Mouse (Mus musculus) heart, embryonic 14.5 days (tissue): ENCODE data around the gene Slc12a8. TPM values are rescaled to one million over a fixed set of nuclear protein-coding genes. Genes with fewer than 3 reads are reported as not detected.

ENCODE experiments used
- ATAC-seq: fragments of 200-750 bp; cut with Nextera tagmentation; 2 replicates; pipeline ENCODE4 v1.8.0; 2017; ENCODE audit warnings: low read depth, moderate TSS enrichment; ENCODE audit not compliant: insufficient number of reproducible peaks, insufficient read depth, low FRiP score
- H3K27ac ChIP-seq, 2 experiments: fragments of 200-500 bp in 1 of 2; fragments of 300-500 bp in 1 of 2; sonication (generic) in 1 of 2; replicated peaks in 1 of 2; 2 replicates each; pipeline ENCODE4 v1.5.1; 2012 to 2014; ENCODE audit warnings: low read depth in 2 of 2, low read length in 2 of 2, control low read depth in 1 of 2, mild to moderate bottlenecking in 1 of 2, mixed read lengths in 1 of 2; ENCODE audit not compliant: control insufficient read depth in 1 of 2, insufficient read depth in 1 of 2
- H3K27me3 ChIP-seq: fragments of 300-500 bp; sonication (generic); 2 replicates; pipeline ENCODE4 v1.6.1; 2014; ENCODE audit warnings: mild to moderate bottlenecking, low read length, control low read depth; ENCODE audit not compliant: control insufficient read depth, insufficient read depth
- H3K36me3 ChIP-seq: fragments of 300-500 bp; sonication (generic); 2 replicates; pipeline ENCODE4 v1.6.1; 2014; ENCODE audit warnings: mild to moderate bottlenecking, control low read depth, low read length, mixed read lengths; ENCODE audit not compliant: control insufficient read depth, insufficient read depth
- H3K4me1 ChIP-seq, 2 experiments: fragments of 200-500 bp in 1 of 2; fragments of 300-500 bp in 1 of 2; sonication (generic) in 1 of 2; 2 replicates each; pipeline ENCODE4 v1.6.1; 2012 to 2014; ENCODE audit warnings: low read length in 2 of 2, control low read depth in 1 of 2, mixed read lengths in 1 of 2; ENCODE audit not compliant: control insufficient read depth in 2 of 2, insufficient read depth in 2 of 2
- H3K4me2 ChIP-seq: fragments of 300-500 bp; sonication (generic); 2 replicates; pipeline ENCODE4 v1.6.1; 2014; ENCODE audit warnings: mild to moderate bottlenecking, low read length
- H3K4me3 ChIP-seq, 2 experiments: fragments of 200-500 bp in 1 of 2; fragments of 300-500 bp in 1 of 2; sonication (generic) in 1 of 2; 2 replicates each; pipeline ENCODE4 v1.5.1; 2012 to 2014; ENCODE audit warnings: low read length in 2 of 2, mild to moderate bottlenecking in 2 of 2, control low read depth in 1 of 2, low read depth in 1 of 2, moderate library complexity in 1 of 2; ENCODE audit not compliant: control insufficient read depth in 1 of 2, insufficient read depth in 1 of 2
- H3K9ac ChIP-seq: fragments of 300-500 bp; sonication (generic); 2 replicates; pipeline ENCODE4 v1.6.1; 2014; ENCODE audit warnings: mild to moderate bottlenecking, low read length
- H3K9me3 ChIP-seq: fragments of 300-500 bp; sonication (generic); 2 replicates; pipeline ENCODE4 v1.6.1; 2016; ENCODE audit warnings: low read length, control low read depth; ENCODE audit not compliant: control insufficient read depth
- WGBS: fragments of 180-500 bp; shearing (Covaris S2); extraction: QIAGEN DNeasy Blood & Tissue Kit; methylation state at CpG from one replicate; pipeline ENCODE4 v1.1.7; 2014; 5-methylcytosine and 5-hydroxymethylcytosine counted together
- polyA plus RNA-seq: library from polyadenylated mRNA; unstranded; fragments of >200 nt; fragmentation: Nextera tagmentation; extraction: Ambion mirVana; gene quantifications from 2 replicates; pipeline ENCODE4 v1.2.1, GENCODE M21; 2014

Slc12a8 gene
- polyA plus RNA-seq, 1 experiment from 2014 or later = 1.9 TPM

DNA sequence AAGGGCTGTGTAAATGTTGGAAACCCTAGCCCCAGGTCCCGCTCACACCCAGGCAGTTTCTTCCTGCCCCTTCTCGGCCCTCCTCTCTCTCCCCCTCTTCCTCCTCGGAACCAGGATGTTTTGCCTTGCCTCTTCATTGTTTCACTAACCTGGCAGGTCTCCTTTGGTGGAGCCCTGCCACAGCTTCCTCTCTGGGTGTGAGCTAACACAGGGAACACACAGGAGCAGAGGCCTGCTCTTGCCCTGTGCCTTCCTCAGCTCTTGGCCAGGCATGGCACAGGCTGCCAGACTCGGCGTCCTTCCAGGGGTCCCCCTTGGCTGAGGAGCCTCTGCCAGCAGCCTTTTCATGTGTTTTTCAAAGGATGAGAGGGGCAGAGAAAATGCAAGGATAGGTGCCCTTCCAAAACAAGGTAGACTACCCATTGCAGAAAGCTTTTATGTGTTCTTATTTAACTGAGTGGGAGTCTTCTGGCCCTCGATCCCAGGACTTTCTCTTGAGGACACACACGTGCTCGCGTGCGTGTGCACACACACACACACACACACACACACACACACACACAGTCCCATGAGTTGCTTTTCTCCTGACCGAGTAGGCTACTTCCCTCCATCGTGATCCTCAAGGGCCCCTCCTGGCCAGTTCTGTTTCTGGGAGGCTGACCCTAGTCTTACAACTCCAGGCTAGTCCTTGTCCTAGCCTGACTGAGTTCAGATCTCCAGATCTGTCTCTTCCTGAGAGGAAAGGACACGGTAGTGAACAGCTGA lies 179.9 kb downstream of the Slc12a8 start:
- no peak overlapping the region for H3K4me3 ChIP-seq
- peak overlapping the region; percentile 44; the same call in 1 of the 2 replicates for H3K9ac ChIP-seq
- peak; percentile 72 for ATAC-seq
- peaks cover 17 to 44% of the 10 kb centered on the region in 2 experiments for H3K4me1 ChIP-seq
- peak overlapping the region; percentile 11; the same call in 1 of the 2 replicates for H3K4me2 ChIP-seq
- peak overlapping the region; percentile 40 to 76 for H3K27ac ChIP-seq
- peaks cover 21% of the 10 kb centered on the region for H3K36me3 ChIP-seq
- no peaks in the 10 kb centered on the region for H3K27me3 ChIP-seq
- 62% methylated on average over 13 of the region's 13 CpGs for WGBS
- H3K9me3 ChIP-seq = no peaks in the 10 kb centered on the region

- peak overlapping the region; percentile 35; the same call in 1 of the 2 replicates for H3K9ac ChIP-seq
- H3K36me3 ChIP-seq = peaks cover 14% of the 10 kb centered on the region
- 65% methylated on average over 9 of the region's 9 CpGs for WGBS
- no peak for ATAC-seq
- no peak overlapping the region for H3K4me3 ChIP-seq
- H3K27me3 ChIP-seq = no peaks in the 10 kb centered on the region
- peaks cover 17 to 41% of the 10 kb centered on the region in 2 experiments for H3K4me1 ChIP-seq
- no peak overlapping the region for H3K4me2 ChIP-seq
- H3K27ac ChIP-seq = peak overlapping the region; percentile 40 to 76
- no peaks in the 10 kb centered on the region for H3K9me3 ChIP-seq
Measured at GRCm38 (mm10) chr16:33697576-33698276, 180.6 kb downstream of the Slc12a8 start.

GRCm38 (mm10) chr16:33698277-33698790 lies 181.2 kb downstream of the Slc12a8 start:
- H3K4me3 ChIP-seq = no peak overlapping the region
- no peaks in the 10 kb centered on the region for H3K9me3 ChIP-seq
- H3K27ac ChIP-seq = peak overlapping the region; percentile 9 to 76
- H3K9ac ChIP-seq = no peak overlapping the region; the same call in 1 of the 2 replicates
- H3K4me1 ChIP-seq = peaks cover 17 to 45% of the 10 kb centered on the region in 2 experiments
- H3K27me3 ChIP-seq = no peaks in the 10 kb centered on the region
- no peak overlapping the region for H3K4me2 ChIP-seq
- ATAC-seq = no peak
- peaks cover 9% of the 10 kb centered on the region for H3K36me3 ChIP-seq
- 59% methylated on average over 12 of the region's 12 CpGs for WGBS

DNA sequence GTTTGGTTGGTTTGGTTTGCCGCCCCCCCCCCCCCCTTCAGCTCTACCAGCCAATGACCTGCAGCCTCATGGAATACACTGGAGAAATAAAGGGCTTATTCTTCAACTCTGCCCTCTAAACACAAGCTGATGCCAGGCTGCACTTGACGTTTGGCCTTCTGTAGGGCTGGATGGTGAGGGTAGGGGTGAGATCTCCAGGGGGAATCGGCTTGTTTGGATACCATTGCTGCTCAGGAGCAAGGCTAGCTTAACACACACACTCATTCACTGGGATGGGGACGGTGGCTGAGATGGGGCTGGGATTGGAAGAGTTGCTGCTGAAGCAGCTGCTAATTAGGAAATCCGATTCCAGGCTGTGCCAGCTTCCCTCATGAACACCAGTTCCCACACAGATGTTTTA lies 183.5 kb downstream of the Slc12a8 start:
- H3K27me3 ChIP-seq = no peaks in the 10 kb centered on the region
- H3K9me3 ChIP-seq = no peaks in the 10 kb centered on the region
- H3K9ac ChIP-seq = no peak overlapping the region
- ATAC-seq = no peak
- H3K4me2 ChIP-seq = no peak overlapping the region
- no peaks in the 10 kb centered on the region; the same call in 1 of the 2 replicates for H3K36me3 ChIP-seq
- WGBS = 77% methylated on average over 5 of the region's 5 CpGs
- peaks cover 30 to 59% of the 10 kb centered on the region in 2 experiments for H3K4me1 ChIP-seq
- H3K27ac ChIP-seq = no peak overlapping the region
- H3K4me3 ChIP-seq = no peak overlapping the region

DNA sequence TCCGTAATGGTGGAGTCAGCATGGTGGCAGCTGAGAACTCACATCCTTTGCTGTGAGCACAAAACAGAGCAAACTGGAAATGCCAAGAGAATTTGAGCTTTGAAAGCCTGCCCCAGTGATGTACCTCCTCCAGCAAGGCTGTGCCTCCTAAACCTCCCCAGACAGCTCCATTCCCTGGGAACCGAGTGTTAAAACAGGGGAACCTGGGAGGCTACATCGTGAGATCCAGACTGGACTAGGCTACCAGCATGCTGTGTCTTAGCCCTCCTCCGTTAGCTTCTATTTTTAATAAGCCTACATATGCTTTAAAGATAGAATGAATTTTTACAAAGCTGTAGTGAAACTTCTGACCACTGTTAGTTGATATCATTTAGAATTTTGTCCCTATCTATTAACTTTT lies 184.7 kb downstream of the Slc12a8 start:
- WGBS = 82% methylated on average over 4 of the region's 4 CpGs
- peaks cover 26 to 57% of the 10 kb centered on the region in 2 experiments for H3K4me1 ChIP-seq

DNA sequence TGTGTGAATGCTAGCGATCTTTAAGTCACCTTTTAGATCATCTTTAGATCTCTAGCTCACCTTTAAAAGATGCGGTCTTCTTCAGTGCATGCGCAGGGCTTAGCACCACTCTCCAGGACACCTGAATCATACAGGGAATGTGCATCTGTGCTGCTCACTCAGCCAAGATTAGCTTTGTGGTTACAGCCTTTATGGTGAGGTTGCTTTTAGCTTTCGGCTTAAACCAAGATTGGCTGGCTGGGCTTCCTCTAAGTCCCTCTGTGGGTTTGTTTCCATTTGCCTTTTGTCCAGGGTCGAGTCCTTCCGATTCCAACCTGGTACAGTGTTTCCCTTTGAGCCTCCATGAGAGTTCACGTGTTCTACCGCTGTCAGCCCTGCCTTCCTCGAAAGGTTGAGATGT lies 187.2 kb downstream of the Slc12a8 start:
- Histone ChIP-seq H3K27ac (peak overlapping the region; percentile 24 to 56; a peak in 3 of 4 replicates), H3K27me3 (no peaks in the 10 kb centered on the region), H3K4me3 (no peak overlapping the region), H3K4me2 (peak overlapping the region; percentile 22; the same call in 1 of the 2 replicates), H3K9ac (peak overlapping the region; percentile 19), H3K36me3 (peaks cover 17% of the 10 kb centered on the region), H3K4me1 (peaks cover 19 to 39% of the 10 kb centered on the region in 2 experiments), H3K9me3 (no peaks in the 10 kb centered on the region)
- 54% methylated on average over 9 of the region's 9 CpGs for WGBS
- no peak for ATAC-seq

More for the DNA sequence above, 184.7 kb downstream of the Slc12a8 start:
- Histone ChIP-seq H3K4me2 (no peak overlapping the region), H3K9me3 (no peaks in the 10 kb centered on the region), H3K27me3 (no peaks in the 10 kb centered on the region), H3K9ac (no peak overlapping the region), H3K4me3 (no peak overlapping the region), H3K36me3 (peaks cover 4% of the 10 kb centered on the region; the same call in 1 of the 2 replicates), H3K27ac (no peak overlapping the region)
- ATAC-seq = no peak

GRCm38 (mm10) chr16:33705258-33705657 lies 188.1 kb downstream of the Slc12a8 start:
- Histone ChIP-seq H3K4me2 (peak overlapping the region; percentile 22), H3K27ac (peak overlapping the region; percentile 65 to 76), H3K4me1 (peaks cover 23 to 44% of the 10 kb centered on the region in 2 experiments), H3K4me3 (no peak overlapping the region), H3K27me3 (no peaks in the 10 kb centered on the region), H3K9me3 (no peaks in the 10 kb centered on the region), H3K36me3 (peaks cover 18% of the 10 kb centered on the region), H3K9ac (no peak overlapping the region; the same call in 1 of the 2 replicates)
- ATAC-seq = 0 out of 2 replicates have a peak, but pooled peaks have one; percentile 37
- 7% methylated on average over 6 of the region's 6 CpGs for WGBS
